Mouse (Mus musculus) ES-E14 (cell line): Measurements from ENCODE around the gene Rapgef2.

Experiments used
- CHD2 ChIP-seq: IDR thresholded peaks from 2 replicates; pipeline ENCODE4 v1.6.1; 2014; ENCODE audit warnings: mild to moderate bottlenecking, low read depth, low read length, inconsistent platforms
- ZC3H11A ChIP-seq: IDR thresholded peaks from 2 replicates; pipeline ENCODE4 v1.6.1; 2012; ENCODE audit warnings: low read depth, mild to moderate bottlenecking, inconsistent platforms, low read length, borderline replicate concordance
- ZNF384 ChIP-seq: IDR thresholded peaks from 2 replicates; pipeline ENCODE4 v1.6.1; 2012; ENCODE audit warnings: low read depth, low read length, inconsistent platforms

GRCm38 (mm10) chr3:79034457-79034856, 251.9 kb downstream of the Rapgef2 start:
- no peak for TF ChIP-seq ZC3H11A
- no peak for TF ChIP-seq ZNF384
- no peak for TF ChIP-seq CHD2
